ENCODE assay signal across 9 mouse cellular contexts in the genomic region with DNA sequence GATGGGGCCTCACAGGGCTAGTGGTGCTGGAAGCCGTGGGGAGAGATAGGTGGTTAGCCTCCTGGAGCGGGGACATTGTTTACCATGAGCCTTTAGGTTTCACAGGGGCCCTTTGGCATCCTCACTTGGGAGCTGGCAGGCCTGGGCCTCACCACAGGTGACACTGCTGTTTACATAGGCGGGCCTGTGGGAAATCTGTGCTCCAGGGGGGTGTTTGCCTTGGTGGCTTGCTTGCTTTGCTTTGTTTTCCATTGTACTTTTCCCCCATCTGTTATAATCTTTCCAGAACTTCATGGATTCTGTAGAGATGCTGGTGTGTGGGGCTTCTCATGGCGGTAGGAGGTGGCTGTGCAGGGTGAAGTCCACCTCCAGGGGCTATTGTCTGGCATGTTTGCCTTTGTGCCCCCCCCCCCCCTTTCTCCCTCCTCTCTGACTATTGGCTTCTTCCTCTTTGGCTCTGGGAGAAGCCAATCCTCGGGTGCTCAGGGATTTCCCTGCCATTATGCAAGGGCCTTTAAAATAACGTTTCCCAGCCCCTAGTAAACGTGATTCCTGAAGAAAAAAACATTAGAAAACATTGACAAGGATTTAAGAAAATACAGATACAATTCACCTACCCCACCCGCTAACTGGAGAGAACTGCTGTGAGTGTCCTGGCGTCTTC. TPM values are rescaled to one million over a fixed set of nuclear protein-coding genes. Genes with fewer than 3 reads are reported as not detected.
DNase-seq lines count a peak whose midpoint lies in the region; ATAC-seq and TF ChIP-seq lines count a peak whose summit lies in the region.
"Had no signal": no experiment of that assay in that cellular context is flagged by ENCODE, and none has a peak within 500 bp of the region (broad histone marks: within the 10 kb centered on the region; RNA-seq: fewer than 3 reads in every experiment).

No protein-coding gene starts in this region.

- H3K4me1 ChIP-seq in kidney, postnatal 0 days (replicated peaks; ENCODE audit: insufficient read depth, low read length): peaks cover 58% of the 10 kb centered on the region
- H3K4me1 ChIP-seq in embryonic facial prominence, embryonic 13.5 days: peaks cover 75% of the 10 kb centered on the region
- H3K4me1 ChIP-seq in intestine, embryonic 15.5 days (replicated peaks): peaks cover 67% of the 10 kb centered on the region
- peaks cover 79% of the 10 kb centered on the region for H3K4me1 ChIP-seq in midbrain, embryonic 16.5 days (ENCODE audit: control insufficient read depth, insufficient read depth, low read length)

- peak overlapping the region; percentile 14; the same call in 1 of the 2 replicates for H3K4me3 ChIP-seq in kidney, postnatal 0 days (replicated peaks; ENCODE audit: low read depth, low read length)
- H3K4me3 ChIP-seq in embryonic facial prominence, embryonic 13.5 days: peak overlapping the region; percentile 88
- peak overlapping the region; percentile 88 for H3K4me3 ChIP-seq in intestine, embryonic 15.5 days (replicated peaks)
- peak overlapping the region; percentile 93; the same call in 1 of the 2 replicates for H3K4me3 ChIP-seq in midbrain, embryonic 16.5 days (ENCODE audit: low read depth, low read length)

- H3K4me2 ChIP-seq in kidney, postnatal 0 days (ENCODE audit: low read length): peak overlapping the region; percentile 68
- H3K4me2 ChIP-seq in embryonic facial prominence, embryonic 13.5 days: peak overlapping the region; percentile 96
- H3K4me2 ChIP-seq in intestine, embryonic 15.5 days (replicated peaks): peak overlapping the region; percentile 90
- peak overlapping the region; percentile 100 for H3K4me2 ChIP-seq in midbrain, embryonic 16.5 days (ENCODE audit: low read length)

- 29% methylated on average over 9 of the region's 9 CpGs for WGBS in kidney, postnatal 0 days
- 26% methylated on average over 9 of the region's 9 CpGs for WGBS in embryonic facial prominence, embryonic 13.5 days
- 24% methylated on average over 9 of the region's 9 CpGs for WGBS in intestine, embryonic 15.5 days
- 23% methylated on average over 9 of the region's 9 CpGs for WGBS in midbrain, embryonic 16.5 days

- no peak for DNase-seq in kidney, postnatal 0 days (ENCODE audit: low spot score)
- no peak for DNase-seq in kidney, postnatal 36 days
- no peak for DNase-seq in urinary bladder, postnatal 25 days (ENCODE audit: low spot score)
- DNase-seq in spleen, postnatal 36 days (ENCODE audit: low spot score in 2 of 2): no peak
- DNase-seq in adrenal gland, postnatal 36 days: no peak
- DNase-seq: thymus, postnatal 36 days had no signal

- no peak for ATAC-seq in kidney, postnatal 0 days (replicated peaks; ENCODE audit: low FRiP score, low read depth)
- no peak for ATAC-seq in embryonic facial prominence, embryonic 13.5 days (ENCODE audit: insufficient number of reproducible peaks, insufficient read depth, low FRiP score, low TSS enrichment, low read depth)
- no peak for ATAC-seq in intestine, embryonic 15.5 days
- no peak for ATAC-seq in midbrain, embryonic 16.5 days

- peak overlapping the region; percentile 99 for H3K27ac ChIP-seq in kidney, postnatal 0 days
- peak overlapping the region; percentile 99 for H3K27ac ChIP-seq in embryonic facial prominence, embryonic 13.5 days
- peak overlapping the region; percentile 98; the same call in 1 of the 2 replicates for H3K27ac ChIP-seq in intestine, embryonic 15.5 days
- H3K27ac ChIP-seq in midbrain, embryonic 16.5 days (ENCODE audit: low read length): peak overlapping the region; percentile 36; the same call in 1 of the 2 replicates

- peak overlapping the region; percentile 98; the same call in 1 of the 2 replicates for H3K9ac ChIP-seq in kidney, postnatal 0 days (ENCODE audit: low read depth, low read length)
- H3K9ac ChIP-seq in embryonic facial prominence, embryonic 13.5 days: peak overlapping the region; percentile 99; the same call in 1 of the 2 replicates
- peak overlapping the region; percentile 14; the same call in 1 of the 2 replicates for H3K9ac ChIP-seq in intestine, embryonic 15.5 days
- H3K9ac ChIP-seq in midbrain, embryonic 16.5 days (ENCODE audit: low read depth, low read length): peak overlapping the region; percentile 49

- no peaks in the 10 kb centered on the region for H3K36me3 ChIP-seq in kidney, postnatal 0 days (ENCODE audit: insufficient read depth, low read length)
- 0 out of 2 replicates have a peak, but pooled peaks cover 3% of the 10 kb centered on the region for H3K36me3 ChIP-seq in embryonic facial prominence, embryonic 13.5 days
- H3K36me3 ChIP-seq in intestine, embryonic 15.5 days: no peaks in the 10 kb centered on the region
- H3K36me3 ChIP-seq in midbrain, embryonic 16.5 days (ENCODE audit: control insufficient read depth, insufficient read depth, low read length): no peaks in the 10 kb centered on the region

- no peak for TF ChIP-seq CTCF in kidney, postnatal 0 days (IDR thresholded peaks at IDR 0.05; ENCODE audit: low read depth)

- no peaks in the 10 kb centered on the region for H3K27me3 ChIP-seq in kidney, postnatal 0 days (ENCODE audit: insufficient read depth, low read length)
- H3K27me3 ChIP-seq in embryonic facial prominence, embryonic 13.5 days: no peaks in the 10 kb centered on the region
- no peaks in the 10 kb centered on the region for H3K27me3 ChIP-seq in intestine, embryonic 15.5 days (replicated peaks)
- H3K27me3 ChIP-seq in midbrain, embryonic 16.5 days (ENCODE audit: control insufficient read depth, insufficient read depth, low read depth, low read length): no peaks in the 10 kb centered on the region

- no peaks in the 10 kb centered on the region for H3K9me3 ChIP-seq in kidney, postnatal 0 days (replicated peaks; ENCODE audit: low read length)
- no peaks in the 10 kb centered on the region for H3K9me3 ChIP-seq in embryonic facial prominence, embryonic 13.5 days
- no peaks in the 10 kb centered on the region for H3K9me3 ChIP-seq in intestine, embryonic 15.5 days
- no peaks in the 10 kb centered on the region for H3K9me3 ChIP-seq in midbrain, embryonic 16.5 days (replicated peaks; ENCODE audit: control insufficient read depth, low read length, poor library complexity, severe bottlenecking)

RNA-seq across cellular contexts. Expression of gene Prrc2b, which starts 3.6 kb away (rescaled TPM):
- 31.4 and 33.8 TPM in 2 replicates for polyA plus RNA-seq in kidney, postnatal 0 days (2015; fragmentation: Nextera tagmentation; extraction: Ambion mirVana)
- 44.8 and 57.7 TPM in 2 replicates for polyA plus RNA-seq in embryonic facial prominence, embryonic 13.5 days (2015; fragmentation: Nextera tagmentation; extraction: Ambion mirVana)
- 32.5 and 36.1 TPM in 2 replicates for polyA plus RNA-seq in intestine, embryonic 15.5 days (2015; fragmentation: Nextera tagmentation; extraction: Ambion mirVana)
- polyA plus RNA-seq in midbrain, embryonic 16.5 days (2015; fragmentation: Nextera tagmentation; extraction: Ambion mirVana): 69.8 and 77.9 TPM in 2 replicates
- 100 to 1,000 TPM in 1 of 2 experiments, 10 to 100 TPM in 1; 99.3 to 119 TPM for total RNA-seq in adrenal gland, postnatal 36 days (2021)

RNA-seq across cellular contexts. Expression of gene Plpp7, which starts 59.1 kb away (rescaled TPM):
- polyA plus RNA-seq in kidney, postnatal 0 days (2015; fragmentation: Nextera tagmentation; extraction: Ambion mirVana): 4.5 and 4.7 TPM in 2 replicates
- polyA plus RNA-seq in embryonic facial prominence, embryonic 13.5 days (2015; fragmentation: Nextera tagmentation; extraction: Ambion mirVana): 5.7 and 6.2 TPM in 2 replicates
- polyA plus RNA-seq in intestine, embryonic 15.5 days (2015; fragmentation: Nextera tagmentation; extraction: Ambion mirVana): 4.3 and 4.5 TPM in 2 replicates
- polyA plus RNA-seq in midbrain, embryonic 16.5 days (2015; fragmentation: Nextera tagmentation; extraction: Ambion mirVana): 25.0 and 28.4 TPM in 2 replicates
- total RNA-seq in adrenal gland, postnatal 36 days (2021): 1 to 10 TPM; 3.5 to 5.3 TPM

Comparison
In these comparisons a context has a peak if more than half of its experiments do, and no peak if none do; other contexts are left out.
1. H3K27ac ChIP-seq: peak in every context shown above with its lines; median percentile 99 in kidney, postnatal 0 days; 99 in embryonic facial prominence, embryonic 13.5 days; 98 in intestine, embryonic 15.5 days; 36 in midbrain, embryonic 16.5 days.
2. H3K4me3 ChIP-seq: peak in every context shown above with its lines; median percentile 93 in midbrain, embryonic 16.5 days; 88 in embryonic facial prominence, embryonic 13.5 days; 88 in intestine, embryonic 15.5 days; 14 in kidney, postnatal 0 days.
3. H3K9ac ChIP-seq: peak in every context shown above with its lines; median percentile 99 in embryonic facial prominence, embryonic 13.5 days; 98 in kidney, postnatal 0 days; 49 in midbrain, embryonic 16.5 days; 14 in intestine, embryonic 15.5 days.